Mouse (Mus musculus): ENCODE data around the gene S100a5. TPM values are rescaled to one million over a fixed set of nuclear protein-coding genes. Genes with fewer than 3 reads are reported as not detected.

The S100a5 gene
- polyA plus RNA-seq, 1 experiment: not detected

DNA sequence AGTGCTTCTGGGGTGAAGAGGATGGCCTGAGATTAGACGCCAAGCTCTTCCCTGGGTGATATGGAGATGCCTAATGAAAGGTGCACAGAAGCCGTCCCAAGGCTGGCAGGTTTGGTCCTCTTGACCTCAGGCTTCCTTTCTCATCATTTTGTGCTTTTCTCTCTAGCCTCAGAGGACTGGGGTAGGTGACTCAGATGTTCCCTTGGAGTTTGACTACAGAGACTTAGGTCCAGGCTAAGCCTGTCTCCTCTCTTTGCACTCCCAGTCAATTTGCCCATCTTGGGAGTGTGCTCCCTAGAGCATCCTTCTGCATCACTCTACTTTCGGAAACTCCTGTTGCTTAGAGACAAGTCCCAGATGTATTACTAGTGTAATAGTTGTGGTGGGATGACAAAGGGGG is 962 bp upstream of the S100a5 start:
- no peak overlapping the region for H3K27ac ChIP-seq (ENCODE audit: insufficient read depth, low read length)
- H3K9me3 ChIP-seq (replicated peaks; ENCODE audit: control insufficient read depth, insufficient read depth, low read length, poor library complexity, severe bottlenecking): no peaks in the 10 kb centered on the region
- H3K36me3 ChIP-seq (ENCODE audit: control insufficient read depth, insufficient read depth, low read length, poor library complexity, severe bottlenecking): no peaks in the 10 kb centered on the region
- H3K27me3 ChIP-seq (ENCODE audit: control insufficient read depth, insufficient read depth, low read length, poor library complexity, severe bottlenecking): no peaks in the 10 kb centered on the region
- TF ChIP-seq POLR2A (IDR thresholded peaks at IDR 0.05; ENCODE audit: insufficient read depth, low read length) (no peak), CTCF (IDR thresholded peaks at IDR 0.05; ENCODE audit: low read depth, low read length) (no peak), EP300 (IDR thresholded peaks at IDR 0.05; ENCODE audit: insufficient read depth, low read depth, low read length) (no peak)
- no peak overlapping the region for H3K4me3 ChIP-seq (ENCODE audit: low read depth, low read length)
- H3K4me1 ChIP-seq (ENCODE audit: control insufficient read depth, insufficient read depth, low read length): no peaks in the 10 kb centered on the region
- no peak overlapping the region for H3K9ac ChIP-seq (ENCODE audit: low read depth, poor library complexity, severe bottlenecking)

DNA sequence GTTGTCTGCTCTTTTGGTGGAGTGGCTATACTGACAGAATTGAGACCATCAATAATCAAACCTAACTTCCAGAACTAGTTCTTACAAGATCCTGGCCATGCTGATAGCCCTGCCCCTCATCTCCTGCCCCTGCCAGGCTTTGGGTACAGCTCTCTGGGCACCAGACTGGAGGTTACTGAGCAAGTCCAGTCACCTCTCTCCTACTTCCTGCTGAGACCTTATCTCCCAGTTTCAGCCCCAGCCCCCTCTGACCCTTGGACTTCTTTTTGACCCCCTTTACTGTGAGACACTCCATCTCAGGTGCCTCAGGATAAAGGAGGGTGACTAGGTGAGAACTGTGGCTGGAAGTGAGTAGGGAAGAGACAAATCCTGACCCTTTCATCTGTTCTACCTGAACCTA is 779 bp downstream of the S100a5 start:
- Histone ChIP-seq H3K27me3 (ENCODE audit: control insufficient read depth, insufficient read depth, low read length, poor library complexity, severe bottlenecking) (no peaks in the 10 kb centered on the region), H3K4me1 (ENCODE audit: control insufficient read depth, insufficient read depth, low read length) (no peaks in the 10 kb centered on the region), H3K27ac (ENCODE audit: insufficient read depth, low read length) (no peak overlapping the region), H3K9ac (ENCODE audit: low read depth, poor library complexity, severe bottlenecking) (no peak overlapping the region), H3K36me3 (ENCODE audit: control insufficient read depth, insufficient read depth, low read length, poor library complexity, severe bottlenecking) (no peaks in the 10 kb centered on the region), H3K9me3 (replicated peaks; ENCODE audit: control insufficient read depth, insufficient read depth, low read length, poor library complexity, severe bottlenecking) (no peaks in the 10 kb centered on the region), H3K4me3 (ENCODE audit: low read depth, low read length) (no peak overlapping the region)
- no peak for TF ChIP-seq CTCF (IDR thresholded peaks at IDR 0.05; ENCODE audit: low read depth, low read length)
- TF ChIP-seq EP300 (IDR thresholded peaks at IDR 0.05; ENCODE audit: insufficient read depth, low read depth, low read length): no peak
- no peak for TF ChIP-seq POLR2A (IDR thresholded peaks at IDR 0.05; ENCODE audit: insufficient read depth, low read length)

DNA sequence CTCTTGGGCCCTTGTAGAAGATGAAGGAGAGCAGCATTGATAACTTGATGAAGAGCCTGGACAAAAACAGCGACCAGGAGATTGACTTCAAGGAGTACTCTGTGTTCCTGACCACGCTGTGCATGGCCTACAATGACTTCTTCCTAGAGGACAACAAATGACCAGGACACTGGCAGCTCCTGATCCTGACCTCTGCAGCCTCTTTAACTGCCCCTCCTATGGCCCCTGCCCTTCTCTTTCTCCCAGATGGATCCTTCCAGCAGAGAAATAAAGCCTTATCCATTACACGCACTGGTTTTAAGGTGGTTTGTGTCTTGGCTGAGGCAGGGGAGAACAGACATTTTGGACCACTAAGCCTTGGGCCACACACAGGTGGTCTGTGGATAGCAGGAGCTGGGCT is 3.2 kb downstream of the S100a5 start:
- Histone ChIP-seq H3K36me3 (ENCODE audit: control insufficient read depth, insufficient read depth, low read length, poor library complexity, severe bottlenecking) (no peaks in the 10 kb centered on the region), H3K27ac (ENCODE audit: insufficient read depth, low read length) (no peak overlapping the region), H3K4me1 (ENCODE audit: control insufficient read depth, insufficient read depth, low read length) (peaks cover 2% of the 10 kb centered on the region), H3K9me3 (replicated peaks; ENCODE audit: control insufficient read depth, insufficient read depth, low read length, poor library complexity, severe bottlenecking) (no peaks in the 10 kb centered on the region), H3K9ac (ENCODE audit: low read depth, poor library complexity, severe bottlenecking) (no peak overlapping the region), H3K4me3 (ENCODE audit: low read depth, low read length) (no peak overlapping the region), H3K27me3 (ENCODE audit: control insufficient read depth, insufficient read depth, low read length, poor library complexity, severe bottlenecking) (no peaks in the 10 kb centered on the region)
- TF ChIP-seq CTCF (IDR thresholded peaks at IDR 0.05; ENCODE audit: low read depth, low read length): no peak
- TF ChIP-seq POLR2A (IDR thresholded peaks at IDR 0.05; ENCODE audit: insufficient read depth, low read length): no peak
- no peak for TF ChIP-seq EP300 (IDR thresholded peaks at IDR 0.05; ENCODE audit: insufficient read depth, low read depth, low read length)

DNA sequence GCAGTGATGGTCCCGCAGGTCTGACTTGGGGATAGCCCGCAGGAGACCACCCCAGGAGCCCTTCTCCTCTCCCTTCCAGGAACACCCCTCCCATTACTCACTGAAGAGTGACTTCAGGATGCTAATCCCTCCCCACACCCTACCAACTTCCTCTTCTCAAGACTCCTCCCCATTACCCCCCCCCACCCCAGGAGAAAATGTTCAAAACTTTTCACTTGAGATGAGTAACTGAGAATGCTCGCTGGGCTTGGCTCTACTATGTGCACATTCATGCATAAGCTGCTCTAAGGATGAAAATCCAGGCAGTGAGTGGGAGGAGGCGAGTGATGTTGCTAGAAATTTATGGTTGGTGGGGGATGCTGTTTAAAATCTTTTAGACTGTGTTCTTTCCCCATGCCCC is 3.7 kb downstream of the S100a5 start:
- no peaks in the 10 kb centered on the region for H3K9me3 ChIP-seq (replicated peaks; ENCODE audit: control insufficient read depth, insufficient read depth, low read length, poor library complexity, severe bottlenecking)
- no peaks in the 10 kb centered on the region for H3K36me3 ChIP-seq (ENCODE audit: control insufficient read depth, insufficient read depth, low read length, poor library complexity, severe bottlenecking)
- H3K27ac ChIP-seq (ENCODE audit: insufficient read depth, low read length): no peak overlapping the region
- peaks cover 2% of the 10 kb centered on the region for H3K4me1 ChIP-seq (ENCODE audit: control insufficient read depth, insufficient read depth, low read length)
- H3K4me3 ChIP-seq (ENCODE audit: low read depth, low read length): no peak overlapping the region
- no peaks in the 10 kb centered on the region for H3K27me3 ChIP-seq (ENCODE audit: control insufficient read depth, insufficient read depth, low read length, poor library complexity, severe bottlenecking)
- no peak for TF ChIP-seq EP300 (IDR thresholded peaks at IDR 0.05; ENCODE audit: insufficient read depth, low read depth, low read length)
- H3K9ac ChIP-seq (ENCODE audit: low read depth, poor library complexity, severe bottlenecking): no peak overlapping the region

DNA sequence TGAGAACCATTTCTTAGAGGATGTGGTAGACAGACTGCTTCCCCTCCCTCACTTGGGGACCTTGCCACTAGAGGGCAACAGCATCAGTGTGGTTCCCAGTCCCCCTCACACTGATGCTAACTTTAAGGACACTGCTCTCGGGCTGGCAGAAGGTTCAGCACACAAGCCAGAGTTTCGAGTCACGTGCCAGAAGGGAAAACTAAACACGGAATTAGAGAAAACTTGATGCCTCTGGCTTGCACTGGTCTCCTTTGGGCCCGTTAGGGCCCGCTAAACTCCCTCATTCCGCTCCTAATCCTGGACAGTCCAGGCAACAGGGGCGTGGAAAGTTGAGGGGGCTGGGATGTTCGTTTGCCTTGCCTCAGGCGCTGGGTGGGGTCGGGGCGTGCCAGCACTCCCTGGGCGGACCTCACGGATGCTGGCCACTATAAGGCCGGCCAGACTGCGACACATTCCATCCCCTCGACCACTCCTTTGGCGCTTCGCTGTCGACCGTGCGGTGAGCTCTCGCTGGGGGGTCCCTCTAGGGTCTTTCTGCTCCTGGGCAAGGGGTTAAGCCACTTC is 4.5 kb downstream of the S100a5 start, which contains the start of gene S100a6:
TSS of gene S100a6 (plus strand) at position 155 of the 564 bp plus-strand sequence.
- TF ChIP-seq POLR2A (IDR thresholded peaks at IDR 0.05; ENCODE audit: insufficient read depth, low read length) (no peak), EP300 (IDR thresholded peaks at IDR 0.05; ENCODE audit: insufficient read depth, low read depth, low read length) (peak; percentile 66), CTCF (IDR thresholded peaks at IDR 0.05; ENCODE audit: low read depth, low read length) (peak; percentile 86)
- peak within 1 kb of the TSS; percentile 54 for H3K4me3 ChIP-seq (ENCODE audit: low read depth, low read length)
- H3K27me3 ChIP-seq (ENCODE audit: control insufficient read depth, insufficient read depth, low read length, poor library complexity, severe bottlenecking): no peaks in the 10 kb centered on the region
- H3K27ac ChIP-seq (ENCODE audit: insufficient read depth, low read length): no peak within 1 kb of the TSS
- H3K4me1 ChIP-seq (ENCODE audit: control insufficient read depth, insufficient read depth, low read length): peaks cover 2% of the 10 kb centered on the region
- peak within 1 kb of the TSS; percentile 11; the same call in 1 of the 2 replicates for H3K9ac ChIP-seq (ENCODE audit: low read depth, poor library complexity, severe bottlenecking)
- H3K9me3 ChIP-seq (replicated peaks; ENCODE audit: control insufficient read depth, insufficient read depth, low read length, poor library complexity, severe bottlenecking): no peaks in the 10 kb centered on the region
- H3K36me3 ChIP-seq (ENCODE audit: control insufficient read depth, insufficient read depth, low read length, poor library complexity, severe bottlenecking): no peaks in the 10 kb centered on the region

DNA sequence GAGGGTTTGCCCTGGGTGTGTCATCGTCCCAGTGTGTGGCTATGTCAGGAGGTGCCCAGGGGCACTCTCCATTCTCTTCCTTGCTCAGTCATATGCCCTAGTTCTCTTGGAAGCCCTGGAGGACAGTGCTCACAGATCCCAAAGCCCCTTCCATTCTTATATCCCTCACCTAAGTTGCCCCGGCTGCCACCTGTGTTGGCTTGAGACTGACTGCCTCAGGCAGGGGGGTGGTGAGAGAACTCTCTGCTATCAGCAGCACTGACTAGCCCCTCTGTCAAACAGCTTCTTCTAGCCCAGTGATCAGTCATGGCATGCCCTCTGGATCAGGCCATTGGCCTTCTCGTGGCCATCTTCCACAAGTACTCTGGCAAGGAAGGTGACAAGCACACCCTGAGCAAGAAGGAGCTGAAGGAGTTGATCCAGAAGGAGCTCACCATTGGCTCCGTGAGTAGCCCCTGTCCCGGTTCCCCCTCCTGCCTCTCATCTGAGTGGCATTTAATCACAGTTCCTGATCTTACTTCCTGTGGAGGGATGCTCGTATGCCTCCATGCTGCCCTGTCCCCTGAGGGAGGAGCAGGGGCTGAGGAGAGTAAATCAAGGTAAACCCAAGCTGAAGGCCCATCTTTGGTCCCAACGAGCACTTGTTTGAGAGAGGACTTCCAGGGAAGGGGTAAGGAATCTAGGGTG is 5.3 kb downstream of the S100a5 start:
- no peaks in the 10 kb centered on the region for H3K27me3 ChIP-seq (ENCODE audit: control insufficient read depth, insufficient read depth, low read length, poor library complexity, severe bottlenecking)
- TF ChIP-seq EP300 (IDR thresholded peaks at IDR 0.05; ENCODE audit: insufficient read depth, low read depth, low read length): no peak
- no peak for TF ChIP-seq POLR2A (IDR thresholded peaks at IDR 0.05; ENCODE audit: insufficient read depth, low read length)
- TF ChIP-seq CTCF (IDR thresholded peaks at IDR 0.05; ENCODE audit: low read depth, low read length): no peak
- H3K27ac ChIP-seq (ENCODE audit: insufficient read depth, low read length): no peak overlapping the region
- H3K9ac ChIP-seq (ENCODE audit: low read depth, poor library complexity, severe bottlenecking): peak overlapping the region; percentile 11; the same call in 1 of the 2 replicates
- H3K4me1 ChIP-seq (ENCODE audit: control insufficient read depth, insufficient read depth, low read length): peaks cover 2% of the 10 kb centered on the region
- peak overlapping the region; percentile 54 for H3K4me3 ChIP-seq (ENCODE audit: low read depth, low read length)
- no peaks in the 10 kb centered on the region for H3K36me3 ChIP-seq (ENCODE audit: control insufficient read depth, insufficient read depth, low read length, poor library complexity, severe bottlenecking)
- no peaks in the 10 kb centered on the region for H3K9me3 ChIP-seq (replicated peaks; ENCODE audit: control insufficient read depth, insufficient read depth, low read length, poor library complexity, severe bottlenecking)

Data from ES-Bruce4 (cell line).